In genomic region chr8:57312031-57312981, GRCm38 (mm10) we compare ENCODE assay signal across 7 mouse cellular contexts. TPM values are rescaled to one million over a fixed set of nuclear protein-coding genes. Genes with fewer than 3 reads are reported as not detected.
DNase-seq lines count a peak whose midpoint lies in the region; ATAC-seq and TF ChIP-seq lines count a peak whose summit lies in the region.

No protein-coding gene starts in this region.

- no peak overlapping the region for H3K9ac ChIP-seq in ES-Bruce4 (ENCODE audit: low read depth, poor library complexity, severe bottlenecking)
- peak overlapping the region; percentile 87 for H3K9ac ChIP-seq in heart, embryonic 16.5 days (ENCODE audit: low read length)
- no peak overlapping the region for H3K9ac ChIP-seq in liver, embryonic 14.5 days (replicated peaks)

- peaks cover 25% of the 10 kb centered on the region for H3K27me3 ChIP-seq in ES-Bruce4 (ENCODE audit: control insufficient read depth, insufficient read depth, low read length, poor library complexity, severe bottlenecking)
- H3K27me3 ChIP-seq in heart, embryonic 16.5 days (ENCODE audit: control insufficient read depth, insufficient read depth, low read length): no peaks in the 10 kb centered on the region
- peaks cover 48% of the 10 kb centered on the region for H3K27me3 ChIP-seq in liver, embryonic 14.5 days (ENCODE audit: control insufficient read depth, insufficient read depth, low read length)

- no peak for TF ChIP-seq EP300 in ES-Bruce4 (IDR thresholded peaks at IDR 0.05; ENCODE audit: insufficient read depth, low read depth, low read length)
- TF ChIP-seq EP300 in liver, embryonic 14.5 days (IDR thresholded peaks at IDR 0.05; ENCODE audit: low read depth): no peak

- TF ChIP-seq CTCF in ES-Bruce4 (IDR thresholded peaks at IDR 0.05; ENCODE audit: low read depth, low read length): no peak
- TF ChIP-seq CTCF in liver, embryonic 14.5 days (IDR thresholded peaks at IDR 0.05; ENCODE audit: low read depth): no peak

- peak; percentile 55 for ATAC-seq in heart, embryonic 16.5 days (replicated peaks; ENCODE audit: extremely low read depth, insufficient read depth, low FRiP score)
- ATAC-seq in liver, embryonic 14.5 days (ENCODE audit: insufficient read depth): no peak

- peak; percentile 45 for DNase-seq in ZHBTc4 (ENCODE audit: low read depth, low spot score)
- DNase-seq in liver, embryonic 14.5 days (ENCODE audit: low read depth in 3 of 3, low spot score in 3 of 3): no peak
- no peak for DNase-seq in layer of hippocampus, postnatal 10 days (ENCODE audit: low spot score in 2 of 2)
- DNase-seq in right cerebral cortex, postnatal 25 days: no peak
- no peak for DNase-seq in layer of hippocampus, postnatal 14 days (ENCODE audit: low spot score in 2 of 2)

- WGBS in heart, embryonic 16.5 days: 1% methylated on average over 30 of the region's 30 CpGs
- 2% methylated on average over 30 of the region's 30 CpGs for WGBS in liver, embryonic 14.5 days (ENCODE audit: insufficient replicate concordance)

- H3K4me3 ChIP-seq in ES-Bruce4 (ENCODE audit: low read depth, low read length): peak overlapping the region; percentile 43
- H3K4me3 ChIP-seq in heart, embryonic 16.5 days (ENCODE audit: low read length): peak overlapping the region; percentile 54
- H3K4me3 ChIP-seq in liver, embryonic 14.5 days (ENCODE audit: insufficient read depth in 1 of 2, low read depth in 2 of 2, low read length in 2 of 2): no peak overlapping the region

- H3K4me1 ChIP-seq in ES-Bruce4 (ENCODE audit: control insufficient read depth, insufficient read depth, low read length): no peaks in the 10 kb centered on the region
- H3K4me1 ChIP-seq in heart, embryonic 16.5 days (ENCODE audit: control insufficient read depth, insufficient read depth, low read length): peaks cover 23% of the 10 kb centered on the region
- no peaks in the 10 kb centered on the region for H3K4me1 ChIP-seq in liver, embryonic 14.5 days (replicated peaks; ENCODE audit: control insufficient read depth in 2 of 2, insufficient read depth in 2 of 2, low read length in 1 of 2)

- no peak for TF ChIP-seq POLR2A in ES-Bruce4 (IDR thresholded peaks at IDR 0.05; ENCODE audit: insufficient read depth, low read length)

- no peak overlapping the region for H3K27ac ChIP-seq in ES-Bruce4 (ENCODE audit: insufficient read depth, low read length)
- H3K27ac ChIP-seq in heart, embryonic 16.5 days (ENCODE audit: low read length): peak overlapping the region; percentile 92
- no peak overlapping the region for H3K27ac ChIP-seq in liver, embryonic 14.5 days

- H3K36me3 ChIP-seq in ES-Bruce4 (ENCODE audit: control insufficient read depth, insufficient read depth, low read length, poor library complexity, severe bottlenecking): no peaks in the 10 kb centered on the region
- H3K36me3 ChIP-seq in heart, embryonic 16.5 days (ENCODE audit: control insufficient read depth, insufficient read depth): 0 out of 2 replicates have a peak, but pooled peaks cover 3% of the 10 kb centered on the region
- no peaks in the 10 kb centered on the region for H3K36me3 ChIP-seq in liver, embryonic 14.5 days (replicated peaks; ENCODE audit: control insufficient read depth, insufficient read depth, low read depth)

- peak overlapping the region; percentile 84 for H3K4me2 ChIP-seq in heart, embryonic 16.5 days (ENCODE audit: low read depth, low read length)
- H3K4me2 ChIP-seq in liver, embryonic 14.5 days (ENCODE audit: low read depth): peak overlapping the region; percentile 24

- H3K9me3 ChIP-seq in ES-Bruce4 (replicated peaks; ENCODE audit: control insufficient read depth, insufficient read depth, low read length, poor library complexity, severe bottlenecking): no peaks in the 10 kb centered on the region
- H3K9me3 ChIP-seq in heart, embryonic 16.5 days (replicated peaks; ENCODE audit: control insufficient read depth, low read length): no peaks in the 10 kb centered on the region
- no peaks in the 10 kb centered on the region for H3K9me3 ChIP-seq in liver, embryonic 14.5 days (ENCODE audit: control insufficient read depth, low read length)

RNA-seq across cellular contexts. Expression of gene Hand2, which starts 8.5 kb away (rescaled TPM):
- polyA plus RNA-seq in ES-Bruce4 (2011; ENCODE audit: insufficient read depth, insufficient read length, low read depth, missing spikeins): 0.29 TPM in 1 of 2 replicates, not detected in the other
- 9.0 and 9.3 TPM in 2 replicates for polyA plus RNA-seq in heart, embryonic 16.5 days (2015; fragmentation: Nextera tagmentation; extraction: Ambion mirVana)
- 1.1 and 2.1 TPM in 2 replicates for polyA plus RNA-seq in liver, embryonic 14.5 days (2012; rRNA removed)
- polyA plus RNA-seq in liver, embryonic 14.5 days (2014; fragmentation: Nextera tagmentation; extraction: Ambion mirVana): 0.44 and 0.48 TPM in 2 replicates
- not detected for total RNA-seq in layer of hippocampus, postnatal 10 days (2021)
- not detected for total RNA-seq in layer of hippocampus, postnatal 14 days (2021)

Comparison
In these comparisons a context has a peak if more than half of its experiments do, and no peak if none do; other contexts are left out.
1. H3K4me3 ChIP-seq: peak in ES-Bruce4 (single experiment) and heart, embryonic 16.5 days (single experiment); none in liver, embryonic 14.5 days (0 of 2).